Mouse (Mus musculus) heart, embryonic 13.5 days (tissue): Measurements from ENCODE around the gene Grip1. TPM values are rescaled to one million over a fixed set of nuclear protein-coding genes. Genes with fewer than 3 reads are reported as not detected.

Experiments used
- ATAC-seq: fragments of 200-750 bp; cut with Nextera tagmentation; 2 replicates; pipeline ENCODE4 v1.8.0; 2017; ENCODE audit warnings: moderate TSS enrichment; ENCODE audit not compliant: insufficient number of reproducible peaks, low FRiP score, low TSS enrichment; ENCODE audit errors: extremely low read depth
- H3K27ac ChIP-seq: fragments of 300-500 bp; sonication (generic); replicated peaks from 2 replicates; pipeline ENCODE4 v1.5.1; 2015; ENCODE audit warnings: moderate library complexity, mild to moderate bottlenecking, inconsistent platforms
- H3K27me3 ChIP-seq: fragments of 300-500 bp; sonication (generic); replicated peaks from 2 replicates; pipeline ENCODE4 v1.6.1; 2015; ENCODE audit warnings: mild to moderate bottlenecking, inconsistent platforms
- H3K36me3 ChIP-seq: fragments of 300-500 bp; sonication (generic); 2 replicates; pipeline ENCODE4 v1.6.1; 2015; ENCODE audit warnings: mild to moderate bottlenecking, inconsistent platforms
- H3K4me1 ChIP-seq: fragments of 300-500 bp; sonication (generic); 2 replicates; pipeline ENCODE4 v1.6.1; 2015; ENCODE audit warnings: inconsistent platforms
- H3K4me2 ChIP-seq: fragments of 300-500 bp; sonication (generic); 2 replicates; pipeline ENCODE4 v1.6.1; 2015; ENCODE audit warnings: inconsistent platforms, mild to moderate bottlenecking, moderate library complexity
- H3K4me3 ChIP-seq: fragments of 300-500 bp; sonication (generic); 2 replicates; pipeline ENCODE4 v1.5.1; 2015; ENCODE audit warnings: moderate library complexity, mild to moderate bottlenecking, inconsistent platforms
- H3K9ac ChIP-seq: fragments of 300-500 bp; sonication (generic); 2 replicates; pipeline ENCODE4 v1.6.1; 2015; ENCODE audit warnings: inconsistent platforms, mild to moderate bottlenecking, moderate library complexity
- H3K9me3 ChIP-seq: fragments of 300-500 bp; sonication (generic); 2 replicates; pipeline ENCODE4 v1.6.1; 2016; ENCODE audit warnings: inconsistent platforms
- WGBS: fragments of 180-500 bp; shearing (Covaris S2); methylation state at CpG from one replicate; pipeline ENCODE4 v1.1.7; 2015; ENCODE audit warnings: mixed read lengths; 5-methylcytosine and 5-hydroxymethylcytosine counted together
- polyA plus RNA-seq: library from polyadenylated mRNA; unstranded; fragments of >200 nt; fragmentation: Nextera tagmentation; extraction: Ambion mirVana; gene quantifications from 2 replicates; pipeline ENCODE4 v1.2.1, GENCODE M21; 2015

Grip1 gene
- polyA plus RNA-seq, 1 experiment from 2014 or later, result 2.0 TPM

DNA sequence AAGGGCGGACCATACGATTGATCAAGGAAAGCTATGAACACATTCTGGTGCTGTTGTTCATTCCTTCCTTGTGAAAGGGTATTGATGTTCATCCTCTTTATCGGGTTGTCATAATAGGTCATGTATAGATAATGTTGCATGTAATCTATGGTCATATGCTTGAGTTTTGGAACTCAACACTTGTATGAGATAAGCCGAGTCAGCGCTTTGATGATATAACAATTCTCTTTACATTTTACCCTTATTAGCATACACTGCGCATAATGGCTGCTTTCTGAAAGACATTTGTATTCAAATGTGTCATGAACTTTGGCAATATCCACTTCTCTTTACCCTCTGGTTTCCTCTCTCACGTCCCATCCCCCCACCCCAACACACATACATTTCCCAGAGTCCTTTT lies 111.2 kb downstream of the Grip1 start:
- H3K9ac ChIP-seq, result no peak overlapping the region
- H3K36me3 ChIP-seq, result no peaks in the 10 kb centered on the region
- no peaks in the 10 kb centered on the region for H3K9me3 ChIP-seq
- H3K4me1 ChIP-seq, result no peaks in the 10 kb centered on the region
- H3K27me3 ChIP-seq, result no peaks in the 10 kb centered on the region
- no peak overlapping the region for H3K4me3 ChIP-seq
- H3K27ac ChIP-seq, result no peak overlapping the region
- WGBS, result 91% methylated on average over 7 of the region's 7 CpGs
- H3K4me2 ChIP-seq, result no peak overlapping the region
- ATAC-seq, result no peak

DNA sequence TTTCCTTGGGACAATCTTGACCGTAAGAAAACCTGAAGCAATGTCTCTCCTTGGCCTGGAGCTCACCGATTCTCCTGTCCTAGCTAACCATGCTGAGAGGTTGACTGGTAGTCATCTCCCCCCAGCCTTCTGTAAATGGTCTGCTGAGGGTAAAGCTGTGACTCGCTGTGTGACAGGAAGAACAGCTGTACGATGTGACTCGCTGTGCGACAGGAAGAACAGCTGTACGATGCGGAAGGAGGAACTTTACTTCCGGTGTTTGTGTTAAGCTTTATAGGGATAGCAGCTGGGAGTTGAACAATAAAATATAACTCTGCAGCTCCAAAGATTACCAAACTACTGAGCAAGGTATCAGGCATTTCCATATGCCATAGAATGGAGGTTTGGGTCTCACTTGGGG lies 119.5 kb downstream of the Grip1 start:
- Histone ChIP-seq H3K27ac (no peak overlapping the region), H3K36me3 (no peaks in the 10 kb centered on the region), H3K9me3 (no peaks in the 10 kb centered on the region), H3K9ac (no peak overlapping the region), H3K4me3 (no peak overlapping the region), H3K4me2 (no peak overlapping the region), H3K4me1 (peaks cover 7% of the 10 kb centered on the region; the same call in 1 of the 2 replicates), H3K27me3 (no peaks in the 10 kb centered on the region)
- WGBS, result 85% methylated on average over 9 of the region's 9 CpGs
- ATAC-seq, result no peak

DNA sequence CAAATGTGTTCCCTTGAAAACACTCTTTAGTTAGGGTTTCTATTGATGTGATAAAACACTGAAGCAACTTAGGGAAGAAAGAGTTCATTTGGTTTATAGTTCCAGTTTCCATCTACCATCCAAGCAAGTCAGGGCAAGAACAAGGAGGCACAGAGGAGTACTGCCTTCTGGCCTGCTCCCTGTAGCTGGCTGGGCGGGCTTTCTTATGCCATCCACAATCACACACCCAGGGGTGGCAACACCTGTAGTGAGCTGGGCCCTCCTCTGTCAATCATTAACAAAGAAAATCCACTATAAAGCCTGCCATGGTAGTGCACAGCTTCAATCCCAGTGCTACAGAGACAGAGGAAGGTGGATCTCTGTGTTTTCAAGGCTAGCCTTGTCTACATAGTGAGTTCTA lies 122.2 kb downstream of the Grip1 start:
- Histone ChIP-seq H3K9me3 (no peaks in the 10 kb centered on the region), H3K4me1 (peaks cover 15% of the 10 kb centered on the region), H3K36me3 (no peaks in the 10 kb centered on the region), H3K27ac (no peak overlapping the region), H3K27me3 (no peaks in the 10 kb centered on the region), H3K4me3 (no peak overlapping the region), H3K4me2 (no peak overlapping the region), H3K9ac (no peak overlapping the region)
- no peak for ATAC-seq
- 64% methylated on average over 1 of the region's 1 CpGs for WGBS

DNA sequence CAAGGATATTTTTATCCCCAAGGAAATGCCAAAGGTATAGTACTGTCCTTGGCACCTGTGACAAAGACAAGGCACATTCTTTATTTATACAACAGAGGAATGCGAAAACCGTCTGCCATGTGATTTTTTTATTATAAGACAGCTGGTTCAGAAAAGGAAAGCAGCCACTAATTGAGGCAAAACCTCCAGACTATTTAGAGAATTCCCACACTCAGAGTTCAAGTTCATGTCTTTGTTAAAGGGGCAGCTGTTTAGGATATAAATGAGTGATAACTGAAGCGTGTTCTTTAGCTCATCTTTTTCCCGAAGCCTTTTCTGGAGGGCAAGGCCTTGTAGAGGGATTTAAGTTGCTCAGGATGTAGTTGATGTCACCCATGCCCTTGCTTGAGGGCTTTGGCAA lies 126.4 kb downstream of the Grip1 start:
- Histone ChIP-seq H3K4me1 (peaks cover 8% of the 10 kb centered on the region), H3K36me3 (no peaks in the 10 kb centered on the region), H3K27ac (no peak overlapping the region), H3K4me2 (no peak overlapping the region), H3K4me3 (no peak overlapping the region), H3K9ac (no peak overlapping the region), H3K27me3 (no peaks in the 10 kb centered on the region), H3K9me3 (no peaks in the 10 kb centered on the region)
- WGBS, result 46% methylated on average over 4 of the region's 4 CpGs
- no peak for ATAC-seq

DNA sequence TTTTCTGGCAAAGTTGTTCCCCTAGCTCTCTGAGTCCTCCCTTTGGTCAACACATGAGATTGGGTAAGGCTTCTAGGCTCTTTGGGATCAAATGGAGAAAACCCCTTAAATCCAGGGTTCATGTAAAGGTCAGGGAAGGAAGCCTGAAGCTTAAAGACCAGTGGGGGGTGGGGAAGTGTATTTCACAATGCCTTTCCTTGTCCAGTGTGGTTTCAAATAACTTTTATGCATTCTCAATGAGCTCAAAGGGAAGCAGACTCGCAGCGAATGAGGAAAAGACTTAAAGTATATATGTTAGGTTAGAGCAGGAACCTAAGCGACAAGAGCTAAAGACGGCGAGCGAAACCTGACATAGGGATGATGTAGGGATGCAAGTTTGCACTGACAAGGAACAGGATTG lies 131.0 kb downstream of the Grip1 start:
- no peak overlapping the region for H3K27ac ChIP-seq
- 86% methylated on average over 6 of the region's 6 CpGs for WGBS
- H3K9me3 ChIP-seq, result no peaks in the 10 kb centered on the region
- H3K36me3 ChIP-seq, result no peaks in the 10 kb centered on the region
- no peaks in the 10 kb centered on the region for H3K27me3 ChIP-seq
- H3K4me2 ChIP-seq, result no peak overlapping the region
- no peak overlapping the region for H3K9ac ChIP-seq
- ATAC-seq, result no peak
- H3K4me3 ChIP-seq, result no peak overlapping the region
- peaks cover 6% of the 10 kb centered on the region for H3K4me1 ChIP-seq

DNA sequence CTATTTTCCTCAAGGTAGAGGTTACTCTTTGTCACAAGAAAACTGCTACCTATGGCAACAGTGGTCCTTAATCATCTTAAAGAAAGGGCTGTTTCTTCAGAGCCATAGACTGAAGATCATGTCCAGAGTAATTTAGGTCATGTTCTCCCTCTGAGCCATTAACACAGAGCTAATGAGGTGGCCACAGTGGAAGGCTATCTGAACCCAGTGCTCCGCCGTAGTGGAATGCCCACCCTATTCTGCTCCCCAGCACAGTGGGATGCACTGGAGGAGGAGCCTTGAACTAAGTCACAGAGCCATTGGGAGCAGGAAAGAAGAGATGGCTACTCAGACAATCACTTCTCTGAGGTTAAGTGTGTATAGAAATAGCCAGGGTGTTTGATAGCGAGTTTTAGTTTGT lies 133.3 kb downstream of the Grip1 start:
- H3K27ac ChIP-seq, result no peak overlapping the region
- no peaks in the 10 kb centered on the region for H3K27me3 ChIP-seq
- H3K4me1 ChIP-seq, result no peaks in the 10 kb centered on the region
- no peak overlapping the region for H3K4me3 ChIP-seq
- H3K9ac ChIP-seq, result no peak overlapping the region
- WGBS, result 70% methylated on average over 3 of the region's 3 CpGs
- no peaks in the 10 kb centered on the region for H3K9me3 ChIP-seq
- no peak overlapping the region for H3K4me2 ChIP-seq
- no peaks in the 10 kb centered on the region for H3K36me3 ChIP-seq
- ATAC-seq, result no peak

DNA sequence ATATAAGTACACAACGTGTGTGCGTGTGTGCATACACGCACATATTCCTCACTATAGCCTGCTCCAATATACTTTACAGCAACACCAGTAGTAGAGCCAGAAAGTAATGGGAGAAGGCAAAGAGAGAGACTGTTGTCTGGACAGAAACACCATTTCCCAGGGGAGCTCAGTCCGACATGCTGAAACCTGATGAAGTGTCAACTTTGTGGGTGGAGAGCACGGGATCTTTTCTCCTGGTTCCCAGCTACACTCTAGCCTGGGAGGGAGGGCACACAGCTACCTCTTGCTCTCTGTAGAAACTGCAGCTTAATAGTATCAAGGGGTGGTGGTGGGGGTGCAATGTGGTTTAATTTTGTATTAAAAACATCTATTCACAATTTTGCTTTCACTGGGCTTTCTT lies 143.2 kb downstream of the Grip1 start:
- WGBS, result 59% methylated on average over 5 of the region's 5 CpGs
- no peaks in the 10 kb centered on the region for H3K4me1 ChIP-seq
- H3K27ac ChIP-seq, result no peak overlapping the region
- no peak for ATAC-seq
- H3K27me3 ChIP-seq, result no peaks in the 10 kb centered on the region
- H3K9ac ChIP-seq, result no peak overlapping the region
- no peak overlapping the region for H3K4me2 ChIP-seq
- no peaks in the 10 kb centered on the region for H3K36me3 ChIP-seq
- no peaks in the 10 kb centered on the region for H3K9me3 ChIP-seq
- H3K4me3 ChIP-seq, result no peak overlapping the region

DNA sequence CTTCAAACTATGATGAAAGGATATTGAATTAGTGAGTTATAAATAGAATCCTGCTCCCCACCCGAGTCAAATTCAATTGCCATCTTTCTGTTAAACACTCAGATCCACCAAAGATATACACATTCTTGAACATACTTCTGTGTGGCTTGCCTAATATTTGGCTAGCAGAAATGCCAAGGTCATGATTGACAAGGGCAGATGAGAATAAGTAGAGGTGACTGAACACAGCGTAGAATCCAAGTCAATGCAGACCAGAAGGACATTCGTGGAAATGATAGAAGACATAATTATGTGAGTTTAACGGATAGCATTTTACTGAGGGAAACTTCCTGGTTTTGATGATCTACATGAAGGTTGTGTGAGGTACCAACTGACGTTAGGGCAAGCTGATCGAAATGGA lies 153.9 kb downstream of the Grip1 start:
- Histone ChIP-seq H3K4me3 (no peak overlapping the region), H3K27me3 (no peaks in the 10 kb centered on the region), H3K4me1 (0 out of 2 replicates have a peak, but pooled peaks cover 2% of the 10 kb centered on the region), H3K4me2 (no peak overlapping the region), H3K9ac (no peak overlapping the region), H3K36me3 (no peaks in the 10 kb centered on the region), H3K9me3 (no peaks in the 10 kb centered on the region), H3K27ac (no peak overlapping the region)
- no peak for ATAC-seq
- WGBS, result 76% methylated on average over 6 of the region's 6 CpGs

DNA sequence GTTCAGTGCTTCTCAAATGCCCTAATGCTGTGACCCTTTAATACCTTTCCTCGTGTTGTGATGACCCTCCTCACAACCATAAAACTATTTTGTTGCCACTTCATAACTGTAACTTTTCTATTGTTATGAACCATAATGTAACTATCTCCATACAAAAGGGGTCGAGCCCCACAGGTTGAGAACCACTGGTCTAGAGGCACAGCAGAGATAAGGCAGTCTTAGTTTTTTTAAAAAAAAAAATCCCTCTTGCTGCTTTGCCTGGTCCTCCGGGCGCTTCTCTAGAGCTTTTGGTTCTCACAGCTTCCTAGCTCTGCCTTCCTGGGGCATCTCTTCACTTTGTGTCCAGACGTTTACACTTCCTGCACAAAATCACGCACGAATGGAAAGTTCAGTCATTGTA lies 155.4 kb downstream of the Grip1 start:
- Histone ChIP-seq H3K27me3 (no peaks in the 10 kb centered on the region), H3K36me3 (no peaks in the 10 kb centered on the region), H3K27ac (no peak overlapping the region), H3K9ac (no peak overlapping the region), H3K4me1 (0 out of 2 replicates have a peak, but pooled peaks cover 2% of the 10 kb centered on the region), H3K4me2 (no peak overlapping the region), H3K9me3 (no peaks in the 10 kb centered on the region), H3K4me3 (no peak overlapping the region)
- ATAC-seq, result no peak
- WGBS, result 70% methylated on average over 7 of the region's 7 CpGs

DNA sequence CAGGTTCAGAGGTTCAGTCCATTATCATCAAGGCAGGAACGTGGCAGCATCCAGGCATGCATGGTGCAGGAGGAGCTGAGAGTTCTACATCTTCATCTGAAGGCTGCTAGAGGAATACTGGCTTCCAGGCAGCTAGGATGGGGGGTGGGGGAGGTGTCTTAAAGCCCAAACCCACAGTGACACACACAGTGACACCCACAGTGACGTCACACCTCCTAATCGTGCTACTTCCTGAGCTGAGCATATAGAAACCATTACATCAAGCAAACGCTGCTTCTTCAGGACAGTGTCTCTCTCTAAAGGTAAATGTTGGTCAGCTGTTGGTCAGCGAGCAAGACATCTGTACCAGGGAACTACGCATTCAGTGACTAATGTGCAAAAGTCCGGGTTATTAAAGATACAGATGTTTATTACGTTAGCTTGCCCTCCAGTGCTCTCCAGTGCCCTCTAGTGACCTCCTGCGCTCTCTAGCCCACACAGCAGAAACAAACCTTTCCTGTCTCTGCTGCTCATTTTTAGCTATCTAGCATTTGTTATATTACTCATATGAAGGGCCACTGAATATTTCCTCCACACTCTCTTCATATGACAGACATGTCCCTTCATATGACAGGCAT lies 156.8 kb downstream of the Grip1 start:
- ATAC-seq, result no peak
- Histone ChIP-seq H3K9me3 (no peaks in the 10 kb centered on the region), H3K4me1 (peaks cover 11% of the 10 kb centered on the region), H3K36me3 (no peaks in the 10 kb centered on the region), H3K27me3 (no peaks in the 10 kb centered on the region), H3K27ac (no peak overlapping the region), H3K4me2 (peak overlapping the region; percentile 52), H3K9ac (no peak overlapping the region), H3K4me3 (peak overlapping the region; percentile 33; the same call in 1 of the 2 replicates)
- 49% methylated on average over 9 of the region's 9 CpGs for WGBS

DNA sequence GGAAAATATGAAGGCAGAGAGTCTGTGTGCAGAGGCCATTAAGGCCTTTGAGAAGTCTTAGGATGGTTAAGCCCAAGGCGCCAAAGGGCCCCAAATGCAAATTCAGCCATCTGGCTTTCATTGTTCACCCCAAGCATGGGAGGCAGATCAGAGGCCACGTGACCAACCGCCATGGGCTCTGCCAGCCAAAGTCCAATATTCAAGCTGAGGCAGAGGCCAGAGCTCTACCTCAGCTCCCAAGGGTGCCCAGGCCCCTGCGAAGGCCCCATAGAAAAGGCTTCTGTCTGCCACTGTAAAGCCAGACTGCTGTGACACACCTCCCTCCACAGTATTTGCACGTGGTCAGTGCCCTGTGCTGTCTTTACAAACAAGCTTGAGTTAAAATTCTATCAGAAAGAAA lies 158.4 kb downstream of the Grip1 start:
- H3K4me3 ChIP-seq, result no peak overlapping the region
- H3K36me3 ChIP-seq, result no peaks in the 10 kb centered on the region
- WGBS, result 77% methylated on average over 5 of the region's 5 CpGs
- H3K27me3 ChIP-seq, result no peaks in the 10 kb centered on the region
- no peak overlapping the region for H3K9ac ChIP-seq
- H3K4me1 ChIP-seq, result peaks cover 27% of the 10 kb centered on the region
- no peak overlapping the region for H3K27ac ChIP-seq
- H3K4me2 ChIP-seq, result no peak overlapping the region
- no peak for ATAC-seq
- H3K9me3 ChIP-seq, result no peaks in the 10 kb centered on the region

DNA sequence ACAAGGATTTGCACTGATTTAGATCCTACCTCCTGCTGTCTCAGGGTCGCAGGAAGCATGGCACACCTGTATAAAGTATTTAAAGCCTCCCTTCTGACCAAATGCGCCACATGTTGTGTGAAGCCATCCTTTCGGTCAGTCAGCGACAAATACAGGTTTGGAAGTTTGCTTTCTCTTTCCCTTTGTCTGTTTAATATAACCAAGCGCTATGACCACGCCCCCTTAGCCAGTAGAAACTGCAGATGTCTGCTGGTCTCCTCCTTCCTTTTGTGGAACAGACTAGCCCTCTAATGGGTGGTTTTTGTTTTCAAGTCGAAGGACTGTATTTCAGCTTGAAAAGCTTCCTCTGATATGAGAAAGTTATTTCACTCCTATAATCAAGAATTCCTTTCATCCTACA lies 161.1 kb downstream of the Grip1 start:
- Histone ChIP-seq H3K36me3 (no peaks in the 10 kb centered on the region), H3K9ac (no peak overlapping the region), H3K27me3 (no peaks in the 10 kb centered on the region), H3K4me1 (peaks cover 27% of the 10 kb centered on the region), H3K4me2 (peak overlapping the region; percentile 62), H3K9me3 (no peaks in the 10 kb centered on the region), H3K4me3 (peak overlapping the region; percentile 30), H3K27ac (peak overlapping the region; percentile 70)
- ATAC-seq, result no peak
- WGBS, result 40% methylated on average over 7 of the region's 7 CpGs
